Mouse (Mus musculus): ENCODE measurements around the gene Irgq. TPM values are rescaled to one million over a fixed set of nuclear protein-coding genes. Genes with fewer than 3 reads are reported as not detected.
"Not testable (repeated sequence)": the region's sequence is repeated elsewhere in the genome, so short reads cannot be mapped to it uniquely, and the experiment has no call there.

Irgq gene
- total and polyA plus RNA-seq, 3 experiments, result 4.7 to 5.8 TPM; not detected in 1

DNA sequence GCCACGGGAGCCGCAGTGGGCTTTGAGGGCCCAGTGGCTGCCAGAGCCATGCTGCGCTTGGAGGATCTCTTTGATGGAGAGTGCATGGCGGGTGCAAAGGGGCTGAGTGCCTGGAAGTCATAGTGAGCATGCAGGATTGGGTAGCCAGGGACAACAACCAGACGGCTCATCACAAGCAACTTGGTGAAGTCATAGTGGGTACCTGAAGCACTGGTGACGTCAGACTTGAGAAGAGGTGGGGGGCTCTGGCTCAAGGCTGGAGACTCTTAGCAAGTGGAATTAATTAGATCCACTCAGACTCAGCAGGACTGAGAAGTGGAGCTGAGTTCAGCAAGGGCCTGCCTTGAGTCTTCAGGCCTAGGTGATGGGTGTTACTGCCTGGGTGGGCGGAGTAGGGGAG, 18.1 kb upstream of the Irgq start, which contains the start of gene AC161166.1:
Gene AC161166.1 (minus strand): TSS at position 101 of the 400 bp plus-strand sequence.
- DNase-seq (ENCODE audit: low read depth, low spot score), result no peak
- no peak for TF ChIP-seq TBP (IDR thresholded peaks at IDR 0.05; ENCODE audit: low read depth, low read length)
- TF ChIP-seq CHD1 (IDR thresholded peaks at IDR 0.05; ENCODE audit: low read depth, low read length), result no peak
- TF ChIP-seq MEF2A (IDR thresholded peaks at IDR 0.05; ENCODE audit: extremely low read depth, insufficient replicate concordance, low read depth, low read length, poor library complexity, severe bottlenecking), result no peak
- TF ChIP-seq EP300 (IDR thresholded peaks at IDR 0.05; ENCODE audit: low read depth in 1 of 2, low read length in 2 of 2), result no peak
- TF ChIP-seq GABPA (IDR thresholded peaks at IDR 0.05; ENCODE audit: low read depth, low read length), result no peak
- TF ChIP-seq CHD2 (IDR thresholded peaks at IDR 0.05; ENCODE audit: low read length), result no peak
- TF ChIP-seq RAD21 (IDR thresholded peaks at IDR 0.05; ENCODE audit: low read depth, low read length), result no peak
- TF ChIP-seq POLR2AphosphoS2 (IDR thresholded peaks at IDR 0.05; ENCODE audit: low read length), result no peak
- TF ChIP-seq TAL1 (IDR thresholded peaks at IDR 0.05; ENCODE audit: low read length), result no peak
- no peak for TF ChIP-seq E2F4 (IDR thresholded peaks at IDR 0.05; ENCODE audit: borderline replicate concordance, low read depth, low read length)
- Histone ChIP-seq H3K9ac (ENCODE audit: control insufficient read depth, low read depth, low read length, poor library complexity, severe bottlenecking) (no peak within 1 kb of the TSS), H3K79me2 (ENCODE audit: control insufficient read depth, insufficient read depth, low read length, poor library complexity) (peaks cover 6% of the 10 kb centered on the region), H3K4me1 (ENCODE audit: control insufficient read depth in 1 of 2, insufficient read depth in 2 of 2, low read length in 2 of 2) (peaks cover 2 to 13% of the 10 kb centered on the region in 2 experiments; a peak in 3 of 4 replicates), H3K9me3 (replicated peaks; ENCODE audit: insufficient read depth, low read length) (no peaks in the 10 kb centered on the region), H3K36me3 (ENCODE audit: control insufficient read depth in 1 of 2, insufficient read depth in 2 of 2, low read length in 2 of 2) (peaks cover 0 to 7% of the 10 kb centered on the region in 2 experiments; a peak in 2 of 4 replicates), H3K27ac (ENCODE audit: control insufficient read depth, low read depth, low read length) (no peak within 1 kb of the TSS), H3K27me3 (ENCODE audit: control insufficient read depth in 1 of 2, insufficient read depth in 2 of 2, low read length in 2 of 2) (no peaks in the 10 kb centered on the region), H3K4me3 (ENCODE audit: control insufficient read depth in 1 of 2, insufficient read depth in 1 of 2, low read depth in 2 of 2, low read length in 2 of 2) (no peak within 1 kb of the TSS)

DNA sequence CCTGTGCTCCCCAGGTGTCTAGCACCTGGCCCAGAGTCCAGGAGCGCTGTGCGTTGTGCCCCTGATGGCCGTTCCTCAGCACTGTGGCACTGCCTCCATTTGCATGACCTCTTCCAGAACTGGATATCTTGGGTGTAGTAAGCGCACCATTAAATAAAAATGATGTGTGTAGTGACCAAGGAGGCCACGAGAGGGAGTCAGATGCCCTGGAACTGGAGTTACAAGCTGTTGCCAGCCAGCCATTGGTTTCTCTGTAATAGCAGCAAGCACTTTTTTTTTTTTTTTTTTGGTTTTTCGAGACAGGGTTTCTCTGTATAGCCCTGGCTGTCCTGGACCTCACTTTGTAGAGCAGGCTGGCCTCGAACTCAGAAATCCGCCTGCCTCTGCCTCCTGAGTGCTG, 14.2 kb upstream of the Irgq start:
- not testable (repeated sequence) for H3K36me3 ChIP-seq (ENCODE audit: control insufficient read depth in 1 of 2, insufficient read depth in 2 of 2, low read length in 2 of 2); H3K4me3 ChIP-seq (ENCODE audit: control insufficient read depth in 1 of 2, insufficient read depth in 1 of 2, low read depth in 2 of 2, low read length in 2 of 2); H3K9ac ChIP-seq (ENCODE audit: control insufficient read depth, low read depth, low read length, poor library complexity, severe bottlenecking); H3K9me3 ChIP-seq (replicated peaks; ENCODE audit: insufficient read depth, low read length); H3K27me3 ChIP-seq (ENCODE audit: control insufficient read depth in 1 of 2, insufficient read depth in 2 of 2, low read length in 2 of 2); H3K79me2 ChIP-seq (ENCODE audit: control insufficient read depth, insufficient read depth, low read length, poor library complexity); H3K27ac ChIP-seq (ENCODE audit: control insufficient read depth, low read depth, low read length); H3K4me1 ChIP-seq (ENCODE audit: control insufficient read depth in 1 of 2, insufficient read depth in 2 of 2, low read length in 2 of 2)
- TF ChIP-seq RAD21 (IDR thresholded peaks at IDR 0.05; ENCODE audit: low read depth, low read length), result peak; percentile 46
- peak; percentile 48 for TF ChIP-seq SMC3 (IDR thresholded peaks at IDR 0.05; ENCODE audit: low read depth, low read length)
- peak in 2 of 3 experiments; percentile 52 to 65; a peak in 5 of 6 replicates for TF ChIP-seq CTCF (IDR thresholded peaks at IDR 0.05 in 2 of 3, conservative IDR thresholded peaks at IDR 0.05 in 1 of 3; ENCODE audit: control insufficient read depth in 1 of 3, insufficient read depth in 1 of 3, low read depth in 2 of 3, low read length in 3 of 3, poor library complexity in 1 of 3, severe bottlenecking in 1 of 3)
- TF ChIP-seq ZNF384 (IDR thresholded peaks at IDR 0.05; ENCODE audit: low read depth, low read length), result peak; percentile 74
- DNase-seq (ENCODE audit: low read depth, low spot score), result peak; percentile 68

- Histone ChIP-seq H3K36me3 (ENCODE audit: control insufficient read depth in 1 of 2, insufficient read depth in 2 of 2, low read length in 2 of 2) (no peaks in the 10 kb centered on the region), H3K9me3 (replicated peaks; ENCODE audit: insufficient read depth, low read length) (no peaks in the 10 kb centered on the region), H3K4me1 (ENCODE audit: control insufficient read depth in 1 of 2, insufficient read depth in 2 of 2, low read length in 2 of 2) (no peaks in the 10 kb centered on the region), H3K27me3 (ENCODE audit: control insufficient read depth in 1 of 2, insufficient read depth in 2 of 2, low read length in 2 of 2) (no peaks in the 10 kb centered on the region), H3K4me3 (ENCODE audit: control insufficient read depth in 1 of 2, insufficient read depth in 1 of 2, low read depth in 2 of 2, low read length in 2 of 2) (no peak overlapping the region), H3K27ac (ENCODE audit: control insufficient read depth, low read depth, low read length) (no peak overlapping the region), H3K9ac (ENCODE audit: control insufficient read depth, low read depth, low read length, poor library complexity, severe bottlenecking) (no peak overlapping the region), H3K79me2 (ENCODE audit: control insufficient read depth, insufficient read depth, low read length, poor library complexity) (no peaks in the 10 kb centered on the region)
- no peak for DNase-seq (ENCODE audit: low read depth, low spot score)
- TF ChIP-seq USF2 (IDR thresholded peaks at IDR 0.05; ENCODE audit: borderline replicate concordance in 1 of 2, insufficient read depth in 1 of 2, low read depth in 1 of 2, low read length in 2 of 2) (no peak), GABPA (IDR thresholded peaks at IDR 0.05; ENCODE audit: low read depth, low read length) (no peak), BHLHE40 (IDR thresholded peaks at IDR 0.05; ENCODE audit: borderline replicate concordance, low read depth, low read length) (no peak), TAL1 (IDR thresholded peaks at IDR 0.05; ENCODE audit: low read length) (no peak), E2F4 (IDR thresholded peaks at IDR 0.05; ENCODE audit: borderline replicate concordance, low read depth, low read length) (no peak), EP300 (IDR thresholded peaks at IDR 0.05; ENCODE audit: low read depth in 1 of 2, low read length in 2 of 2) (no peak), SMC3 (IDR thresholded peaks at IDR 0.05; ENCODE audit: low read depth, low read length) (no peak), POLR2A (IDR thresholded peaks at IDR 0.05; ENCODE audit: control insufficient read depth in 1 of 2, insufficient read depth in 1 of 2, low read depth in 1 of 2, low read length in 2 of 2, poor library complexity in 1 of 2) (no peak)
Observed at GRCm38 (mm10) chr7:24517077-24517476, 13.4 kb upstream of the Irgq start.

Data from MEL (cell line).